Mouse (Mus musculus): ENCODE measurements around the gene Phf13. TPM values are rescaled to one million over a fixed set of nuclear protein-coding genes. Genes with fewer than 3 reads are reported as not detected.

Phf13 gene
- total RNA-seq, 4 experiments from 2014 or later, result 3.9 to 4.8 (median 4.5) TPM

- no peak for DNase-seq (ENCODE audit: low spot score in 2 of 2)
These were observed 47.3 kb downstream of the Phf13 start for GRCm38 (mm10) chr4:151948497-151949471.

GRCm38 (mm10) chr4:151946211-151946610, 49.8 kb downstream of the Phf13 start:
- DNase-seq (ENCODE audit: low spot score in 2 of 2), result no peak

Other genes with a start within 250 kb of the Phf13 start
- 100 to 1,000 TPM in 2 of 4 experiments, 10 to 100 TPM in 2; 79.5 to 115 (median 98.3) TPM for gene Camta1, start 134.4 kb downstream of the Phf13 start, total RNA-seq (2022)
- gene Dnajc11, start 62.6 kb downstream of the Phf13 start, total RNA-seq (2022), result 10 to 100 TPM; 38.7 to 58.6 (median 46.5) TPM
- 10 to 100 TPM; 30.4 to 33.6 (median 32.1) TPM for gene Thap3, start 7.3 kb downstream of the Phf13 start, total RNA-seq (2022)
- 100 to 1,000 TPM; 125 to 158 (median 140) TPM for gene Klhl21, start 12.5 kb upstream of the Phf13 start, total RNA-seq (2022)
- gene Zbtb48, start 31.4 kb upstream of the Phf13 start, total RNA-seq (2022), result 1 to 10 TPM; 2.3 to 4.8 (median 3.1) TPM
- gene Tas1r1, start 42.3 kb upstream of the Phf13 start, total RNA-seq (2022), result 1 to 10 TPM in 1 of 4 experiments, under 1 TPM in 3; 0.32 to 1.3 (median 0.66) TPM
- 10 to 100 TPM in 2 of 4 experiments, 1 to 10 TPM in 2; 9.4 to 13.2 (median 10.0) TPM for gene Nol9, start 43.1 kb upstream of the Phf13 start, total RNA-seq (2022)
- gene Plekhg5, start 76.2 kb upstream of the Phf13 start, total RNA-seq (2022), result 1 to 10 TPM; 5.2 to 6.1 (median 5.8) TPM
- under 1 TPM in 3 of 4 experiments, not detected in 1; 0.40 to 0.90 (median 0.85) TPM for gene Tnfrsf25, start 119.7 kb upstream of the Phf13 start, total RNA-seq (2022)
- under 1 TPM; 0.11 to 0.48 (median 0.28) TPM for gene Espn, start 156.1 kb upstream of the Phf13 start, total RNA-seq (2022)
- gene Hes2, start 162.6 kb upstream of the Phf13 start, total RNA-seq (2022), result not detected
- 10 to 100 TPM; 13.8 to 15.9 (median 15.1) TPM for gene Acot7, start 181.9 kb upstream of the Phf13 start, total RNA-seq (2022)